16 mouse cellular contexts compared by ENCODE assay signal in genomic region chr15:78737146-78737545, GRCm38 (mm10). TPM values are rescaled to one million over a fixed set of nuclear protein-coding genes. Genes with fewer than 3 reads are reported as not detected.
A peak's percentile ranks its signal among the peaks of the same experiment; 100 is the strongest.
DNase-seq lines count a peak whose midpoint lies in the region; ATAC-seq and TF ChIP-seq lines count a peak whose summit lies in the region.
"Had no signal": no experiment of that assay in that cellular context is flagged by ENCODE, and none has a peak within 500 bp of the region (broad histone marks: within the 10 kb centered on the region; RNA-seq: fewer than 3 reads in every experiment).

No protein-coding gene starts in this region.

- no peak overlapping the region for H3K4me3 ChIP-seq in intestine, embryonic 16.5 days (ENCODE audit: low read length)
- no peak overlapping the region for H3K4me3 ChIP-seq in intestine, postnatal 0 days (ENCODE audit: low read depth, low read length)
- no peak overlapping the region for H3K4me3 ChIP-seq in forebrain, embryonic 15.5 days
- no peak overlapping the region for H3K4me3 ChIP-seq in hindbrain, embryonic 16.5 days (ENCODE audit: low read length)
- H3K4me3 ChIP-seq in neural tube, embryonic 13.5 days: no peak overlapping the region
- H3K4me3 ChIP-seq: embryonic facial prominence, embryonic 12.5 days; heart, embryonic 13.5 days had no signal

- DNase-seq in spleen, adult 12 weeks (ENCODE audit: low spot score): no peak
- DNase-seq in layer of hippocampus, adult 11-12 months (ENCODE audit: low spot score): no peak
- DNase-seq: cerebellum, adult 18-20 months; heart, postnatal 4 days; kidney, adult 18-20 months; layer of hippocampus, postnatal 36 days; lung, adult 18-20 months; thymus, postnatal 4 days had no signal

- no peaks in the 10 kb centered on the region; the same call in 1 of the 2 replicates for H3K4me1 ChIP-seq in intestine, embryonic 16.5 days (ENCODE audit: control insufficient read depth, insufficient read depth, low read length)
- no peaks in the 10 kb centered on the region for H3K4me1 ChIP-seq in intestine, postnatal 0 days (replicated peaks; ENCODE audit: control insufficient read depth, insufficient read depth, low read length)
- peaks cover 33% of the 10 kb centered on the region for H3K4me1 ChIP-seq in forebrain, embryonic 15.5 days
- H3K4me1 ChIP-seq in hindbrain, embryonic 16.5 days (ENCODE audit: control insufficient read depth, insufficient read depth, low read depth, low read length): peaks cover 21% of the 10 kb centered on the region
- peaks cover 39% of the 10 kb centered on the region for H3K4me1 ChIP-seq in neural tube, embryonic 13.5 days (replicated peaks)
- H3K4me1 ChIP-seq: embryonic facial prominence, embryonic 12.5 days had no signal

- ATAC-seq in intestine, embryonic 16.5 days: no peak
- no peak for ATAC-seq in intestine, postnatal 0 days
- no peak for ATAC-seq in forebrain, embryonic 15.5 days (replicated peaks)
- ATAC-seq in hindbrain, embryonic 16.5 days: no peak
- ATAC-seq in neural tube, embryonic 13.5 days (ENCODE audit: low read depth): no peak

- TF ChIP-seq CTCF in intestine, postnatal 0 days (IDR thresholded peaks at IDR 0.05; ENCODE audit: low read depth): no peak

- H3K4me2 ChIP-seq in intestine, embryonic 16.5 days (ENCODE audit: low read depth, low read length): no peak overlapping the region
- H3K4me2 ChIP-seq in intestine, postnatal 0 days (replicated peaks; ENCODE audit: low read depth): no peak overlapping the region
- no peak overlapping the region for H3K4me2 ChIP-seq in forebrain, embryonic 15.5 days (replicated peaks)
- no peak overlapping the region for H3K4me2 ChIP-seq in hindbrain, embryonic 16.5 days (ENCODE audit: low read length)
- H3K4me2 ChIP-seq in neural tube, embryonic 13.5 days: no peak overlapping the region
- H3K4me2 ChIP-seq: embryonic facial prominence, embryonic 12.5 days; heart, embryonic 13.5 days had no signal

- H3K27ac ChIP-seq in intestine, embryonic 16.5 days (ENCODE audit: low read length): peak overlapping the region; percentile 47; the same call in 1 of the 2 replicates
- H3K27ac ChIP-seq in intestine, postnatal 0 days (ENCODE audit: low read depth, low read length): no peak overlapping the region
- peak overlapping the region; percentile 97 for H3K27ac ChIP-seq in forebrain, embryonic 15.5 days (replicated peaks)
- peak overlapping the region; percentile 76 for H3K27ac ChIP-seq in hindbrain, embryonic 16.5 days (ENCODE audit: low read depth, low read length)
- H3K27ac ChIP-seq in neural tube, embryonic 13.5 days (replicated peaks): peak overlapping the region; percentile 95
- H3K27ac ChIP-seq: embryonic facial prominence, embryonic 12.5 days; heart, embryonic 13.5 days had no signal

- H3K9ac ChIP-seq in intestine, embryonic 16.5 days (ENCODE audit: low read depth, low read length): no peak overlapping the region
- no peak overlapping the region for H3K9ac ChIP-seq in intestine, postnatal 0 days (ENCODE audit: low read depth, low read length)
- H3K9ac ChIP-seq in forebrain, embryonic 15.5 days (replicated peaks): peak overlapping the region; percentile 21; the same call in 1 of the 2 replicates
- peak overlapping the region; percentile 35; the same call in 1 of the 2 replicates for H3K9ac ChIP-seq in hindbrain, embryonic 16.5 days (ENCODE audit: low read depth, low read length)
- H3K9ac ChIP-seq in neural tube, embryonic 13.5 days: no peak overlapping the region
- H3K9ac ChIP-seq: embryonic facial prominence, embryonic 12.5 days; heart, embryonic 13.5 days had no signal

- 51% methylated on average over 6 of the region's 6 CpGs for WGBS in intestine, embryonic 16.5 days
- WGBS in intestine, postnatal 0 days: 61% methylated on average over 6 of the region's 6 CpGs
- 61% methylated on average over 6 of the region's 6 CpGs for WGBS in forebrain, embryonic 15.5 days
- 49% methylated on average over 6 of the region's 6 CpGs for WGBS in hindbrain, embryonic 16.5 days
- WGBS in neural tube, embryonic 13.5 days: 55% methylated on average over 6 of the region's 6 CpGs

- no peaks in the 10 kb centered on the region for H3K9me3 ChIP-seq in intestine, embryonic 16.5 days (ENCODE audit: control insufficient read depth, low read length)
- H3K9me3 ChIP-seq in intestine, postnatal 0 days (ENCODE audit: control insufficient read depth): no peaks in the 10 kb centered on the region
- no peaks in the 10 kb centered on the region for H3K9me3 ChIP-seq in forebrain, embryonic 15.5 days
- no peaks in the 10 kb centered on the region for H3K9me3 ChIP-seq in hindbrain, embryonic 16.5 days (ENCODE audit: control insufficient read depth, low read length)
- H3K9me3 ChIP-seq in neural tube, embryonic 13.5 days: no peaks in the 10 kb centered on the region
- H3K9me3 ChIP-seq: embryonic facial prominence, embryonic 12.5 days; heart, embryonic 13.5 days had no signal

- no peaks in the 10 kb centered on the region for H3K36me3 ChIP-seq in intestine, embryonic 16.5 days (ENCODE audit: control insufficient read depth, insufficient read depth, low read length)
- no peaks in the 10 kb centered on the region for H3K36me3 ChIP-seq in intestine, postnatal 0 days (ENCODE audit: control insufficient read depth, insufficient read depth)
- no peaks in the 10 kb centered on the region for H3K36me3 ChIP-seq in forebrain, embryonic 15.5 days
- H3K36me3 ChIP-seq in hindbrain, embryonic 16.5 days (ENCODE audit: control insufficient read depth, insufficient read depth, low read length): no peaks in the 10 kb centered on the region
- no peaks in the 10 kb centered on the region for H3K36me3 ChIP-seq in neural tube, embryonic 13.5 days
- H3K36me3 ChIP-seq: embryonic facial prominence, embryonic 12.5 days; heart, embryonic 13.5 days had no signal

- no peaks in the 10 kb centered on the region; the same call in 1 of the 2 replicates for H3K27me3 ChIP-seq in intestine, embryonic 16.5 days (replicated peaks; ENCODE audit: control insufficient read depth, insufficient read depth, low read length)
- peaks cover 9% of the 10 kb centered on the region for H3K27me3 ChIP-seq in intestine, postnatal 0 days (replicated peaks; ENCODE audit: control insufficient read depth, insufficient read depth, low read length)
- no peaks in the 10 kb centered on the region for H3K27me3 ChIP-seq in forebrain, embryonic 15.5 days
- no peaks in the 10 kb centered on the region for H3K27me3 ChIP-seq in hindbrain, embryonic 16.5 days (replicated peaks; ENCODE audit: control insufficient read depth, insufficient read depth, low read length)
- no peaks in the 10 kb centered on the region for H3K27me3 ChIP-seq in neural tube, embryonic 13.5 days

RNA-seq across cellular contexts. Expression of gene Elfn2, which starts 18.6 kb away (rescaled TPM):
- 0.06 and 0.13 TPM in 2 replicates for polyA plus RNA-seq in intestine, embryonic 16.5 days (2015; fragmentation: Nextera tagmentation; extraction: Ambion mirVana)
- 0.10 and 0.17 TPM in 2 replicates for polyA plus RNA-seq in intestine, postnatal 0 days (2015; fragmentation: Nextera tagmentation; extraction: Ambion mirVana)
- 6.2 and 6.8 TPM in 2 replicates for polyA plus RNA-seq in forebrain, embryonic 15.5 days (2015; fragmentation: Nextera tagmentation; extraction: Ambion mirVana)
- polyA plus RNA-seq in hindbrain, embryonic 16.5 days (2015; fragmentation: Nextera tagmentation; extraction: Ambion mirVana): 11.6 and 13.3 TPM in 2 replicates
- 5.5 and 6.0 TPM in 2 replicates for polyA plus RNA-seq in neural tube, embryonic 13.5 days (2015; fragmentation: Nextera tagmentation; extraction: Ambion mirVana)
- polyA plus RNA-seq: liver, adult 2 months had no signal

RNA-seq across cellular contexts. Expression of gene Mfng, which starts 36.1 kb away (rescaled TPM):
- 17.2 and 18.2 TPM in 2 replicates for polyA plus RNA-seq in intestine, embryonic 16.5 days (2015; fragmentation: Nextera tagmentation; extraction: Ambion mirVana)
- polyA plus RNA-seq in intestine, postnatal 0 days (2015; fragmentation: Nextera tagmentation; extraction: Ambion mirVana): 7.2 and 7.6 TPM in 2 replicates
- 77.9 and 85.9 TPM in 2 replicates for polyA plus RNA-seq in forebrain, embryonic 15.5 days (2015; fragmentation: Nextera tagmentation; extraction: Ambion mirVana)
- 19.7 and 20.1 TPM in 2 replicates for polyA plus RNA-seq in hindbrain, embryonic 16.5 days (2015; fragmentation: Nextera tagmentation; extraction: Ambion mirVana)
- 34.2 and 34.4 TPM in 2 replicates for polyA plus RNA-seq in neural tube, embryonic 13.5 days (2015; fragmentation: Nextera tagmentation; extraction: Ambion mirVana)

Comparison
In these comparisons a context has a peak if more than half of its experiments do, and no peak if none do; other contexts are left out.
1. H3K9ac ChIP-seq: peak in forebrain, embryonic 15.5 days (single experiment) and hindbrain, embryonic 16.5 days (single experiment); none in intestine, embryonic 16.5 days (single experiment), intestine, postnatal 0 days (single experiment) and neural tube, embryonic 13.5 days (single experiment).